Mouse (Mus musculus): Measurements from ENCODE around the gene Gpa33. TPM values are rescaled to one million over a fixed set of nuclear protein-coding genes. Genes with fewer than 3 reads are reported as not detected.

The Gpa33 gene
- polyA plus RNA-seq, 1 experiment from 2014 or later: not detected

Other genes with a start within 250 kb of the Gpa33 start
- 21.9 and 22.8 TPM in 2 replicates for gene Pou2f1, start 127.6 kb upstream of the Gpa33 start, polyA plus RNA-seq (2015; fragmentation: Nextera tagmentation; extraction: Ambion mirVana)
- gene Dusp27, start 2.3 kb upstream of the Gpa33 start, polyA plus RNA-seq (2015; fragmentation: Nextera tagmentation; extraction: Ambion mirVana): 0.86 and 0.98 TPM in 2 replicates
- 0.11 TPM in 1 of 2 replicates, not detected in the other for gene Mael, start 108.5 kb downstream of the Gpa33 start, polyA plus RNA-seq (2015; fragmentation: Nextera tagmentation; extraction: Ambion mirVana)
- gene Ildr2, start 123.9 kb downstream of the Gpa33 start, polyA plus RNA-seq (2015; fragmentation: Nextera tagmentation; extraction: Ambion mirVana): 3.5 TPM in 2 replicates
- 94.6 and 101 TPM in 2 replicates for gene Tada1, start 248.9 kb downstream of the Gpa33 start, polyA plus RNA-seq (2015; fragmentation: Nextera tagmentation; extraction: Ambion mirVana)

All from forebrain, embryonic 15.5 days (tissue).